Mouse (Mus musculus): ENCODE measurements around the gene S1pr3. TPM values are rescaled to one million over a fixed set of nuclear protein-coding genes. Genes with fewer than 3 reads are reported as not detected.

The S1pr3 gene
- total RNA-seq, 2 experiments from 2014 or later = 6.7 to 7.3 TPM

- no peak for DNase-seq (ENCODE audit: low spot score in 2 of 2)
Measured at GRCm38 (mm10) chr13:51437105-51438085, 29.0 kb downstream of the S1pr3 start.

- DNase-seq (ENCODE audit: low spot score in 2 of 2) = no peak
Measured at GRCm38 (mm10) chr13:51442922-51443321, 34.5 kb downstream of the S1pr3 start.

- no peak for DNase-seq (ENCODE audit: low spot score in 2 of 2)
Measured at GRCm38 (mm10) chr13:51446550-51446949, 38.1 kb downstream of the S1pr3 start.

- DNase-seq (ENCODE audit: low spot score in 2 of 2) = no peak
Measured at GRCm38 (mm10) chr13:51456190-51456878, 47.9 kb downstream of the S1pr3 start.

- no peak for DNase-seq (ENCODE audit: low spot score in 2 of 2)
Measured at GRCm38 (mm10) chr13:51464294-51464693, 55.9 kb downstream of the S1pr3 start.

GRCm38 (mm10) chr13:51466117-51466841, 57.8 kb downstream of the S1pr3 start:
- no peak for DNase-seq (ENCODE audit: low spot score in 2 of 2)

- DNase-seq (ENCODE audit: low spot score in 2 of 2) = no peak
Measured at GRCm38 (mm10) chr13:51468697-51469250, 60.3 kb downstream of the S1pr3 start.

Other genes starting within 250 kb of the S1pr3 start
- under 1 TPM in 1 of 2 experiments, not detected in 1; 0.26 TPM for gene Nxnl2, start 237.6 kb upstream of the S1pr3 start, total RNA-seq (2021)
- gene Shc3, start 160.8 kb downstream of the S1pr3 start, total RNA-seq (2021) = 100 to 1,000 TPM; 203 to 207 TPM
- gene Cks2, start 236.6 kb downstream of the S1pr3 start, total RNA-seq (2021) = 1 to 10 TPM; 3.0 to 3.4 TPM
- 10 to 100 TPM; 19.0 to 19.4 TPM for gene Secisbp2, start 243.1 kb downstream of the S1pr3 start, total RNA-seq (2021)

Measured in left cerebral cortex, adult 18-20 months (tissue).